Mouse (Mus musculus): ENCODE results near the gene Cdc37l1. TPM values are rescaled to one million over a fixed set of nuclear protein-coding genes. Genes with fewer than 3 reads are reported as not detected.

Cdc37l1 gene
- total and polyA plus RNA-seq, 3 experiments = 17.2 to 27.7 TPM; not detected in 1

DNA sequence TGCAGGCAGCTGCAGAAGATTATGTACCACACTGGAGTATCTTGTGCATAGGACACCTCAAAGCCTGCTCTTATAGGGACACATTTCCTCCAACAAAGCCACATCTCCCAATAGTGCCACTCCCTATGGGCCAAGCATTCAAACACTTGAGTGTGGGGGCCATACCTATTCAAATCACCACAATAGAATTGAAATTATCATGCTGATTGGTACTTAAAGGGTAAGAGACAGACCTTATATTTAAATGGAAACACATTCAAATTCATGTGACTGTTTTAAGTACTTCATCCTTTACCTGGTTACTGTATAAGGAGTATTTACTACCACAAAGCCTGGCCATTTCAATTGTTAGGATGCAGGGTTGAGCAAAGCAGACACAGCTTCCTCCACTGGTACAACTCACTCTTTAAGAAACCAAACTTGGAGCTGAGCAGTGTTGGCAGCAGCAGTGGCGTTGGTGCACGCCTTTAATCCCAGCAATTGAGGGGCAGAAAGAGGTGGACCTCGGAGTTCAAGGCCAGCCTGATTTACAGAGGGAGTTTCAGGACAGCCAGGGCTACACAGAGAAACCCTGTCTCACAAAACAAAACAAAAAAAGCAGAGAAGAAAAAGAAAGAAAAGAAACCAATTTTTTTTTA lies 18.0 kb downstream of the Cdc37l1 start:
- Histone ChIP-seq H3K9ac (ENCODE audit: control insufficient read depth, low read depth, low read length, poor library complexity, severe bottlenecking) (no peak overlapping the region), H3K27ac (ENCODE audit: control insufficient read depth, low read depth, low read length) (no peak overlapping the region), H3K4me1 (ENCODE audit: control insufficient read depth in 1 of 2, insufficient read depth in 2 of 2, low read length in 2 of 2) (no peaks in the 10 kb centered on the region), H3K4me3 (ENCODE audit: control insufficient read depth in 1 of 2, insufficient read depth in 1 of 2, low read depth in 2 of 2, low read length in 2 of 2) (no peak overlapping the region), H3K27me3 (ENCODE audit: control insufficient read depth in 1 of 2, insufficient read depth in 2 of 2, low read length in 2 of 2) (no peaks in the 10 kb centered on the region), H3K9me3 (replicated peaks; ENCODE audit: insufficient read depth, low read length) (no peaks in the 10 kb centered on the region), H3K79me2 (ENCODE audit: control insufficient read depth, insufficient read depth, low read length, poor library complexity) (peaks cover 2% of the 10 kb centered on the region; the same call in 1 of the 2 replicates), H3K36me3 (ENCODE audit: control insufficient read depth in 1 of 2, insufficient read depth in 2 of 2, low read length in 2 of 2) (peaks cover 3 to 49% of the 10 kb centered on the region in 2 experiments; a peak in 3 of 4 replicates)
- TF ChIP-seq SMC3 (IDR thresholded peaks at IDR 0.05; ENCODE audit: low read depth, low read length) (no peak), ZC3H11A (IDR thresholded peaks at IDR 0.05; ENCODE audit: low read depth, low read length) (no peak), MYB (IDR thresholded peaks at IDR 0.05; ENCODE audit: low read depth, low read length) (no peak), MAZ (IDR thresholded peaks at IDR 0.05; ENCODE audit: low read depth, low read length) (no peak), GATA1 (IDR thresholded peaks at IDR 0.05; ENCODE audit: low read depth, low read length) (no peak), POLR2A (IDR thresholded peaks at IDR 0.05; ENCODE audit: control insufficient read depth in 1 of 2, insufficient read depth in 1 of 2, low read depth in 1 of 2, low read length in 2 of 2, poor library complexity in 1 of 2) (no peak), CTCF (IDR thresholded peaks at IDR 0.05 in 2 of 3, conservative IDR thresholded peaks at IDR 0.05 in 1 of 3; ENCODE audit: control insufficient read depth in 1 of 3, insufficient read depth in 1 of 3, low read depth in 2 of 3, low read length in 3 of 3, poor library complexity in 1 of 3, severe bottlenecking in 1 of 3) (no peak), TCF12 (IDR thresholded peaks at IDR 0.05; ENCODE audit: low read depth, low read length) (no peak), CHD1 (IDR thresholded peaks at IDR 0.05; ENCODE audit: low read depth, low read length) (no peak), TAL1 (IDR thresholded peaks at IDR 0.05; ENCODE audit: low read length) (no peak), ZMIZ1 (IDR thresholded peaks at IDR 0.05; ENCODE audit: low read depth, low read length) (no peak), POLR2AphosphoS5 (IDR thresholded peaks at IDR 0.05; ENCODE audit: borderline replicate concordance, low read depth, low read length) (no peak), ZNF384 (IDR thresholded peaks at IDR 0.05; ENCODE audit: low read depth, low read length) (no peak), USF1 (IDR thresholded peaks at IDR 0.05; ENCODE audit: low read depth, low read length) (no peak), RCOR1 (IDR thresholded peaks at IDR 0.05; ENCODE audit: low read depth, low read length) (no peak), SIN3A (IDR thresholded peaks at IDR 0.05; ENCODE audit: low read length) (no peak), E2F4 (IDR thresholded peaks at IDR 0.05; ENCODE audit: borderline replicate concordance, low read depth, low read length) (no peak), CHD2 (IDR thresholded peaks at IDR 0.05; ENCODE audit: low read length) (no peak), MAFK (IDR thresholded peaks at IDR 0.05; ENCODE audit: borderline replicate concordance, low read depth, low read length) (no peak), MXI1 (IDR thresholded peaks at IDR 0.05; ENCODE audit: low read depth, low read length) (no peak)
- DNase-seq (ENCODE audit: low read depth, low spot score) = no peak

- peaks cover 3 to 47% of the 10 kb centered on the region in 2 experiments for H3K36me3 ChIP-seq (ENCODE audit: control insufficient read depth in 1 of 2, insufficient read depth in 2 of 2, low read length in 2 of 2)
- H3K9ac ChIP-seq (ENCODE audit: control insufficient read depth, low read depth, low read length, poor library complexity, severe bottlenecking) = no peak overlapping the region
- no peaks in the 10 kb centered on the region for H3K4me1 ChIP-seq (ENCODE audit: control insufficient read depth in 1 of 2, insufficient read depth in 2 of 2, low read length in 2 of 2)
- no peaks in the 10 kb centered on the region for H3K27me3 ChIP-seq (ENCODE audit: control insufficient read depth in 1 of 2, insufficient read depth in 2 of 2, low read length in 2 of 2)
- no peak overlapping the region for H3K4me3 ChIP-seq (ENCODE audit: control insufficient read depth in 1 of 2, insufficient read depth in 1 of 2, low read depth in 2 of 2, low read length in 2 of 2)
- H3K79me2 ChIP-seq (ENCODE audit: control insufficient read depth, insufficient read depth, low read length, poor library complexity) = peaks cover 2% of the 10 kb centered on the region; the same call in 1 of the 2 replicates
- no peak for DNase-seq (ENCODE audit: low read depth, low spot score)
- no peak for TF ChIP-seq BHLHE40 (IDR thresholded peaks at IDR 0.05; ENCODE audit: borderline replicate concordance, low read depth, low read length)
- no peak for TF ChIP-seq RAD21 (IDR thresholded peaks at IDR 0.05; ENCODE audit: low read depth, low read length)
- no peak for TF ChIP-seq UBTF (IDR thresholded peaks at IDR 0.05; ENCODE audit: borderline replicate concordance, insufficient read depth, low read depth, low read length)
- TF ChIP-seq ZC3H11A (IDR thresholded peaks at IDR 0.05; ENCODE audit: low read depth, low read length) = no peak
- TF ChIP-seq MYC (IDR thresholded peaks at IDR 0.05; ENCODE audit: low read depth, low read length) = no peak
- no peak for TF ChIP-seq USF2 (IDR thresholded peaks at IDR 0.05; ENCODE audit: borderline replicate concordance in 1 of 2, insufficient read depth in 1 of 2, low read depth in 1 of 2, low read length in 2 of 2)
- no peak for TF ChIP-seq ELF1 (IDR thresholded peaks at IDR 0.05; ENCODE audit: low read depth, low read length)
- no peaks in the 10 kb centered on the region for H3K9me3 ChIP-seq (replicated peaks; ENCODE audit: insufficient read depth, low read length)
- no peak overlapping the region for H3K27ac ChIP-seq (ENCODE audit: control insufficient read depth, low read depth, low read length)
These were observed 18.9 kb downstream of the Cdc37l1 start for GRCm38 (mm10) chr19:29009046-29009445.
